Mouse (Mus musculus): ENCODE data around the gene 2300002M23Rik.

Gene 2300002M23Rik

GRCm38 (mm10) chr17:35556186-35556765 lies 11.0 kb upstream of the 2300002M23Rik start:
- DNase-seq (ENCODE audit: low read depth, low spot score) = no peak

- peak; percentile 23 for DNase-seq (ENCODE audit: low read depth, low spot score)
These were observed 10.4 kb upstream of the 2300002M23Rik start for GRCm38 (mm10) chr17:35556812-35557211.

GRCm38 (mm10) chr17:35557351-35557750 lies 9.9 kb upstream of the 2300002M23Rik start:
- DNase-seq (ENCODE audit: low read depth, low spot score) = no peak

GRCm38 (mm10) chr17:35558216-35558615 lies 9.0 kb upstream of the 2300002M23Rik start:
- no peak for DNase-seq (ENCODE audit: low read depth, low spot score)

GRCm38 (mm10) chr17:35567767-35568166 lies 517 bp downstream of the 2300002M23Rik start:
- no peak for DNase-seq (ENCODE audit: low read depth, low spot score)

- DNase-seq (ENCODE audit: low read depth, low spot score) = no peak
These were observed 2.1 kb downstream of the 2300002M23Rik start for GRCm38 (mm10) chr17:35569091-35569944.

GRCm38 (mm10) chr17:35570836-35571235 lies 3.6 kb downstream of the 2300002M23Rik start:
- no peak for DNase-seq (ENCODE audit: low read depth, low spot score)

GRCm38 (mm10) chr17:35571477-35571876 lies 4.2 kb downstream of the 2300002M23Rik start:
- DNase-seq (ENCODE audit: low read depth, low spot score) = no peak

- DNase-seq (ENCODE audit: low read depth, low spot score) = peak; percentile 77
These were observed 11.0 kb downstream of the 2300002M23Rik start for GRCm38 (mm10) chr17:35578211-35578610.

GRCm38 (mm10) chr17:35582900-35583299 lies 15.7 kb downstream of the 2300002M23Rik start:
- no peak for DNase-seq (ENCODE audit: low read depth, low spot score)

GRCm38 (mm10) chr17:35584330-35584937 lies 17.2 kb downstream of the 2300002M23Rik start:
- peak; percentile 58 for DNase-seq (ENCODE audit: low read depth, low spot score)

- DNase-seq (ENCODE audit: low read depth, low spot score) = no peak
These were observed 20.0 kb downstream of the 2300002M23Rik start for GRCm38 (mm10) chr17:35587291-35587690.

- DNase-seq (ENCODE audit: low read depth, low spot score) = no peak
These were observed 21.1 kb downstream of the 2300002M23Rik start for GRCm38 (mm10) chr17:35588387-35588786.

GRCm38 (mm10) chr17:35590410-35591218 lies 23.4 kb downstream of the 2300002M23Rik start:
- DNase-seq (ENCODE audit: low read depth, low spot score) = peak; percentile 72

- DNase-seq (ENCODE audit: low read depth, low spot score) = no peak
These were observed 23.9 kb downstream of the 2300002M23Rik start for GRCm38 (mm10) chr17:35591219-35591578.

- no peak for DNase-seq (ENCODE audit: low read depth, low spot score)
These were observed 24.5 kb downstream of the 2300002M23Rik start for GRCm38 (mm10) chr17:35591731-35592130.

GRCm38 (mm10) chr17:35592131-35592530 lies 24.9 kb downstream of the 2300002M23Rik start:
- no peak for DNase-seq (ENCODE audit: low read depth, low spot score)

GRCm38 (mm10) chr17:35593786-35594185 lies 26.5 kb downstream of the 2300002M23Rik start:
- no peak for DNase-seq (ENCODE audit: low read depth, low spot score)

GRCm38 (mm10) chr17:35594456-35594855 lies 27.2 kb downstream of the 2300002M23Rik start:
- DNase-seq (ENCODE audit: low read depth, low spot score) = no peak

GRCm38 (mm10) chr17:35597399-35597798 lies 30.1 kb downstream of the 2300002M23Rik start:
- no peak for DNase-seq (ENCODE audit: low read depth, low spot score)

- no peak for DNase-seq (ENCODE audit: low read depth, low spot score)
These were observed 34.0 kb downstream of the 2300002M23Rik start, which contains the start of gene Sfta2 for GRCm38 (mm10) chr17:35601249-35601648. Gene Sfta2, plus strand, starts transcription at chr17:35601549.
